Mouse (Mus musculus) hindbrain, embryonic 11.5 days (tissue): ENCODE measurements at regions not wholly inside any gene's neighbourhood (a gene's known extent, or its start where the extent isn't known, plus 50 kb on each side); places are given as distances from the start of the nearest gene placed in this dataset.

ENCODE experiments used
- ATAC-seq: fragments of 200-750 bp; cut with Nextera tagmentation; 2 replicates; pipeline ENCODE4 v1.8.0; 2017; ENCODE audit warnings: mild to moderate bottlenecking, moderate TSS enrichment, moderate library complexity; ENCODE audit not compliant: low FRiP score
- DNase-seq: peaks from one replicate; pipeline ENCODE4 v3.0.0-alpha.2; 2015; ENCODE audit warnings: low spot score
- H3K27ac ChIP-seq: fragments of 300-500 bp; sonication (generic); 2 replicates; pipeline ENCODE4 v1.5.1; 2014; ENCODE audit warnings: mild to moderate bottlenecking, low read depth, low read length
- H3K27me3 ChIP-seq: fragments of 300-500 bp; sonication (generic); 2 replicates; pipeline ENCODE4 v1.6.1; 2014; ENCODE audit warnings: mild to moderate bottlenecking, low read length, moderate library complexity, mixed read lengths; ENCODE audit not compliant: control insufficient read depth, insufficient read depth
- H3K36me3 ChIP-seq: fragments of 300-500 bp; sonication (generic); 2 replicates; pipeline ENCODE4 v1.6.1; 2014; ENCODE audit warnings: mild to moderate bottlenecking, low read length, moderate library complexity, mixed read lengths; ENCODE audit not compliant: control insufficient read depth, insufficient read depth
- H3K4me1 ChIP-seq: fragments of 300-500 bp; sonication (generic); replicated peaks from 2 replicates; pipeline ENCODE4 v1.6.1; 2014; ENCODE audit warnings: low read length, mixed read lengths; ENCODE audit not compliant: control insufficient read depth, insufficient read depth
- H3K4me2 ChIP-seq: fragments of 300-500 bp; sonication (generic); replicated peaks from 2 replicates; pipeline ENCODE4 v1.6.1; 2014; ENCODE audit warnings: mild to moderate bottlenecking, low read depth, low read length
- H3K4me3 ChIP-seq: fragments of 300-500 bp; sonication (generic); 2 replicates; pipeline ENCODE4 v1.5.1; 2014; ENCODE audit warnings: low read depth, low read length
- H3K9ac ChIP-seq: fragments of 300-500 bp; sonication (generic); 2 replicates; pipeline ENCODE4 v1.6.1; 2014; ENCODE audit warnings: low read depth, low read length
- H3K9me3 ChIP-seq: fragments of 300-500 bp; sonication (generic); 2 replicates; pipeline ENCODE4 v1.6.1; 2016; ENCODE audit warnings: low read length; ENCODE audit not compliant: control insufficient read depth
- WGBS: fragments of 180-500 bp; shearing (Covaris S2); extraction: QIAGEN DNeasy Blood & Tissue Kit; methylation state at CpG from one replicate; pipeline ENCODE4 v1.1.7; 2014; 5-methylcytosine and 5-hydroxymethylcytosine counted together

DNA sequence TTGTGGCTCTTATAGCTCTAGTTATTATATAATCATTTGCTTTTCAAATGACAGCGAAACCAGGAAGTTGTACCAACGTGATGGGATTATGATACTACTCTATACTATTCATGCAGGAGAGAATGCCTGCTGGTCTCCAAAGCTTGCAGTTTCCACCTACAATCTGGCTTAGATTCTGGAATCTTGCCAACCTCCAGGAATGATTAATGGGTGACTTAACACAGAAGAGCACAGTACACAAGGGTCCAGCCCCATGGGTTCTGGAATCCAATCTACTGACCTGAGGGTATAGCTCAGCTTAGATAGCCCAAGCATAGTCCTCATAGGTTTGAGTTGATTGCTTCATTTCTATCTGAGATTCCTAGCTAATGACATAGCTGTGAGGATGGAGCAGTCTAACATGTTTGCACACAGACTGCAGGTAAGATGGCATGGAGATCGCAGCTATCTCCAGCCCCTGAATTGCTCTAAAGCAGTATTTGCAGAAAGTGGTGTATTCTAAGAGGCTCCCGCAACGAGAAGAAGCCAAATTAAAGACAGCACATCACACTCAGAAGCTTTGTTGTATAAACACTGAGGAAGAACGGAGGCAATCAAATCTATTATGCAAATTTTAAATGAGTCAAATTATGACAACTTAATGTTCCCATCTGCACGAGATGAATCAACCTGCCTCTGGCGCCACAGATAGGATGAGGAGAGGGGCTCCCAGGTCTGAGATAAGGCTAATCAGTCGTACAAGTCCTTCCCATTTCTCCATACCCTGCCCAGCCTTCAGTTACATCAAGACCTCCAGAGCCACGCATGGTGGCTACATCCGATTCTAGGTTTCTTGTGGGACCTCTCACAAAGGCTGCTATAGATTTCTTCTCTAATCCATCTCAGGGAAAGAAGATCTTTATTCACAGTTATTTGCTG, 160.7 kb upstream of the Tgfbr2 start:
- H3K9me3 ChIP-seq: no peaks in the 10 kb centered on the region
- no peaks in the 10 kb centered on the region for H3K27me3 ChIP-seq
- no peak overlapping the region for H3K27ac ChIP-seq
- no peak overlapping the region for H3K9ac ChIP-seq
- ATAC-seq (no peak), DNase-seq (no peak)
- no peaks in the 10 kb centered on the region for H3K4me1 ChIP-seq
- no peak overlapping the region for H3K4me3 ChIP-seq
- H3K36me3 ChIP-seq: no peaks in the 10 kb centered on the region
- 89% methylated on average over 11 of the region's 11 CpGs for WGBS
- H3K4me2 ChIP-seq: no peak overlapping the region

DNA sequence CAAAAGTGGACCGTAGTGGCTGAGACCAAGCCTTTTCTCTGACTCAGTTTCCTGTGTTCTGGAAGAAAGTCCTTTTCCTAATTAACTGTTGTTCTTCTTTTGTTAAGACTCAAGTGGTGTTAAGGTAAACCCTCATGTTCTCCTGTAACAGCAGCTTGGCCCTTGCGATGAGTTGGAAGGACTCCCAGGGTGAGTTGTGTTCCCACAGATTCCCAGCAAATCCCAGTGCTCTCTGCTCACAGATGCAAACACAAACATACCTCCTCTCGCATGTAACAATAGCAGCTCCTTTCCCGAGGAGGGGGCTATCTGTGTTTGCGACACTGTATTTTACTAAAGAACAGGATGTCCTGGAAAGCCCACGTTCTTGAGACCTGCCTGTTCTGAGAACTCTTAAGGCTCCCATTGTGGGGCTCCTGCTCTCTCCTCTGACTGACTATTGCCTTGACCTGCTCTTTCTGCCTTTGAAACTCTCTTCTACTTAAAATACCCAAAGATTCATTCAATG, 158.8 kb upstream of the Tgfbr2 start:
- no peak overlapping the region for H3K27ac ChIP-seq
- ATAC-seq (no peak), DNase-seq (no peak)
- H3K9me3 ChIP-seq: no peaks in the 10 kb centered on the region
- H3K9ac ChIP-seq: no peak overlapping the region
- no peaks in the 10 kb centered on the region for H3K4me1 ChIP-seq
- no peaks in the 10 kb centered on the region for H3K27me3 ChIP-seq
- H3K36me3 ChIP-seq: no peaks in the 10 kb centered on the region
- WGBS: 72% methylated on average over 6 of the region's 6 CpGs
- H3K4me3 ChIP-seq: no peak overlapping the region
- H3K4me2 ChIP-seq: no peak overlapping the region

DNA sequence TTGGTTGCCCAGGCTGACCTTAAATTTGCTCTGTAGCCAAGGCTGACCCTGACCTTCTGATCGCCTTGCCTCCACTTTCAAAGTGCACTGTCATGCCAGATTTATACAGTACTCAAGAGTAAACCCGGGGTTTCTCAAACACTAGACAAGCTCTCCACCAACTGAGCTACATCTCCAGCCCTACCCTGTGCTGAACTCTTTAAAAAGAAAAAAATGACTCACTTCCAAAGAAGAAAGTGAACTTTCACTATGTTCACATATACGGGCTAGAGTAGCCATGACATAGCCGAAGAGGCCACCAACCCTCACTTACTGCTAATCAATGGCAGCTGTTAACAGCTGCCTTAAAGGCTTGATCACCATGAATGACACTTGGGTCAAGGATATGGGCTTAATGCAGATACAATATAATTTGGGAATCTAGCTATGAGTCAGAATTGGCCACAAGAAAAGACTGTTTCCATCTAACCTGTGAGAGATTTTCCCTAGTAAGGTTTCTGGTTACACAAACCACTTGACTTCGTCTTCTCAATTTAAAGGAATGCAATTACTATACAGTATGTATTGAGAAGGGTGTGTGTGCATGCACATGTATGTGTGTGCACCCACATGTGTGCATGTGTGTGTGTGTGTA, 157.4 kb upstream of the Tgfbr2 start:
- 90% methylated on average over 5 of the region's 5 CpGs for WGBS
- Histone ChIP-seq H3K27ac (no peak overlapping the region), H3K4me2 (no peak overlapping the region), H3K27me3 (no peaks in the 10 kb centered on the region), H3K4me3 (no peak overlapping the region), H3K9me3 (no peaks in the 10 kb centered on the region), H3K4me1 (no peaks in the 10 kb centered on the region), H3K36me3 (no peaks in the 10 kb centered on the region), H3K9ac (no peak overlapping the region)
- ATAC-seq (no peak), DNase-seq (no peak)

DNA sequence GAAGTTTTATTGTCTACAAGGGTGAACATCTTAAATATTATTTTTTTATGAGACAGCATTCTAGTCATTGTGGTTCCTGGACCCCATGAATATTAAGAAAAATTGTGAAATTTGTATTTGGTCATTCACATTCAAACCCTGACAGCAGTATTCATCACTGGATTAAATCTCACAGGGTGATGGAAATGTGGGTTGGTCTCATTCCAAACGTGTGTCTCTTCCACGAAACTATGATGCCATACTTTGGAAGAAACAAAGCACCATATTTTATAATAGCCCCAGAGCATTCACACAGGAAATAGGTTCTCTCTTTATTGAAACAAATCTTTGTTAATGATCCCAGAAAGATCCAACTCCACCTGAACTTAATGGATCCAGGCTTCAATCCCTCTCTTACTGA, 156.2 kb upstream of the Tgfbr2 start:
- Histone ChIP-seq H3K27ac (no peak overlapping the region), H3K4me3 (no peak overlapping the region), H3K36me3 (no peaks in the 10 kb centered on the region), H3K4me2 (no peak overlapping the region), H3K9ac (no peak overlapping the region), H3K9me3 (no peaks in the 10 kb centered on the region), H3K4me1 (no peaks in the 10 kb centered on the region), H3K27me3 (no peaks in the 10 kb centered on the region)
- no peak for DNase-seq
- ATAC-seq: no peak
- WGBS: 84% methylated on average over 2 of the region's 2 CpGs

DNA sequence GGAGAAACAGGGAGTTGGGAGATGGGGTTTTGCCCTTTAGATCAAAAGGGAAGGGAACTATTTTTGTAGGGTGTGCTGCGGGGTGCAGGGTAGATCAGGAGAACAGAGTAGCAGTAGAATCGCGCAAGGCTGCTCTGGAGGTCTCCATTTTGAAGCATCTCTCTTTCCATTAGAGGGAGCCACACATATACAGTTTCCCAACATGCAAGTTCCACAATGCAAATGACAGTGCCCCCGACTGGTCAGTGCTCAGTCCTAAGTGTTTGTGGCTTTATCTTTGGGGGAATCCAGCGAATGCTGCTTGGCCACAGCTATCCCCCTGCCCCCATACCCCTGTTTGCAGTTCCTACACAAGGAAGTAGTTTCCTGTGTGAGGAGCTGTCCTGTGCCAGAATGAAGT, 155.6 kb upstream of the Tgfbr2 start:
- Histone ChIP-seq H3K4me3 (no peak overlapping the region), H3K27me3 (no peaks in the 10 kb centered on the region), H3K9ac (no peak overlapping the region), H3K4me2 (no peak overlapping the region), H3K4me1 (no peaks in the 10 kb centered on the region), H3K36me3 (no peaks in the 10 kb centered on the region), H3K27ac (no peak overlapping the region), H3K9me3 (no peaks in the 10 kb centered on the region)
- ATAC-seq: no peak
- DNase-seq: no peak
- WGBS: 73% methylated on average over 5 of the region's 5 CpGs

DNA sequence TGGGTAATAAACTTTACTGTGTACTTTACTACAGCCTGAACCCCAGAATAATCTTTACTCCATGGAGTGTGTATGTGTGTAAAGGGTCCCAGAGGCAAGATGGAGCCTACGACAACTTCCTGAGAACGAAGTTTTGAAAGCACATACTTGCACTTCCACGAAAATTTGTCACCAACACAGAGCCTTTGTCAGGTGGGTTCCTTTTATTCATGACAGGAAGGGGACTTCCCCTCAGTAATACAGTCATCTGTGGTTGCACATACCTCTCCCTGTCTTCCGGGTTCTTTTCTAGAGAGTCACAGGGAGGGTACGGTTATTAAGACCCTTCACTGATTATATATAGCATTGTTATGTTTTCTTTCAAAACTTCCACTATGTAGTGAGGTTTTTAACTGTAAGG, 154.0 kb upstream of the Tgfbr2 start:
- WGBS: 82% methylated on average over 5 of the region's 5 CpGs
- ATAC-seq: no peak

DNA sequence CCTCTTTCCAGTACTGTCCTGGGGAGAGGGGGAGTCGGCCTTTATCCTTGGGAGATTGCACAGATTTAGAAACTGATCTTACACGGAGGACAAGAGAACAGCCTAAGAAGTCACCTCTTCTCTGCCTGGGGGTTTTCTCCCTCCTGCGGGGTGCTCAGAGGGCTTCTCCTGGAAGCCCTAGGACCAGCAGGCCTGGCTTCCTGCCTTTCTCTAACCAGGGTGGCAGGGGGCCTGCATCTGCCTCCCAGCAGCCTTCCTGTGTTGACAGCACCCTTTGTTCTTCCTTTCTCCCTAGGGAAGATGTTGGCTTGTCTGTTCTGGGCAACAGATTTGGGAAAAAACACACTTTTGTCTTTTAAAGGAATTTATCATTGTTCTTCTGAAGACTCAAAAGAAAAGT, 153.0 kb upstream of the Tgfbr2 start:
- H3K4me1 ChIP-seq: no peaks in the 10 kb centered on the region
- H3K9ac ChIP-seq: no peak overlapping the region
- no peaks in the 10 kb centered on the region for H3K9me3 ChIP-seq
- 28% methylated on average over 3 of the region's 3 CpGs for WGBS
- H3K27me3 ChIP-seq: no peaks in the 10 kb centered on the region
- ATAC-seq (no peak), DNase-seq (no peak)
- H3K27ac ChIP-seq: no peak overlapping the region
- no peak overlapping the region for H3K4me2 ChIP-seq
- no peak overlapping the region for H3K4me3 ChIP-seq
- no peaks in the 10 kb centered on the region for H3K36me3 ChIP-seq

More for the DNA sequence above, 154.0 kb upstream of the Tgfbr2 start:
- Histone ChIP-seq H3K27ac (no peak overlapping the region), H3K4me2 (no peak overlapping the region), H3K36me3 (no peaks in the 10 kb centered on the region), H3K9ac (no peak overlapping the region), H3K27me3 (no peaks in the 10 kb centered on the region), H3K9me3 (no peaks in the 10 kb centered on the region), H3K4me1 (no peaks in the 10 kb centered on the region), H3K4me3 (no peak overlapping the region)
- DNase-seq: no peak

DNA sequence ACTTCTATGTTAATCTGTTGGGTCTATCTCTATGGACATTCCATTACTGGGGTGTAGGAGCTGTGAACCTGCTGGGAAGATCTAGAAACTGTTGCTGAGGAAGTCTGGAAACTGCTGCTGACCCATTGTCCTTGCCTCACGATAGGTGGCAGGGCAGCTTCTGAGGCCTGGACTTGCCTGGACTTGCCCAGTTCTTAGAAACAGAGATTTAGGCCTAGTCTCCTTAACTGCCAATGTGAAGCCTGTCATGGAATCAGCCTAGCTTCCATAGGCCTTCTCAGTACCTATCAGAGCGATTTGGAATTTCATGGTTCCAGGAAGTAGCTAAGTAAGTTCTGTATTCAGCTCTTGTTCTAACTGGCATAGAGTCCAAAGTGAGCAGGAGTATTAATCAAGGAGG, 151.9 kb upstream of the Tgfbr2 start:
- Histone ChIP-seq H3K9me3 (no peaks in the 10 kb centered on the region), H3K4me2 (no peak overlapping the region), H3K27ac (no peak overlapping the region), H3K9ac (no peak overlapping the region), H3K36me3 (no peaks in the 10 kb centered on the region), H3K27me3 (no peaks in the 10 kb centered on the region), H3K4me3 (no peak overlapping the region), H3K4me1 (no peaks in the 10 kb centered on the region)
- ATAC-seq: no peak
- 96% methylated on average over 2 of the region's 2 CpGs for WGBS
- DNase-seq: no peak

DNA sequence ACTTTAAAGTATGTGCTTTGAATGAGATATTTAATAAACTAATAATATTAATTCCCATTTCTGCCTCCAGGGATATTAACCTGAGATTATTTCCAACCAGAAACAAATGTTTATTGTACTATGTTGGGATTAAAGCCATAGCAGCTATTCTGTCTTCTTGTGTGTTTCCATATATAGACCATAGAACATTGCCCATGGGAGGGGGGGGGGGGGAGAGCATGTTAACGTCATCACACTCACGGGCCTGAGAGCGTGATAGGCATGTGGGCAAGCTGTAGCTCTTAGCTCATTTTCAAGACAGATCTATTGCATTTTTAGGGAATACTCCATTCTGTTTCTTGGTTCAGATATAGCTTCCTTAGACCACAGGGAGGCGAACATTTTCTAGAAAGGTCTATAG, 149.8 kb upstream of the Tgfbr2 start:
- Histone ChIP-seq H3K9ac (no peak overlapping the region), H3K36me3 (no peaks in the 10 kb centered on the region), H3K4me2 (no peak overlapping the region), H3K9me3 (no peaks in the 10 kb centered on the region), H3K4me1 (no peaks in the 10 kb centered on the region), H3K27ac (no peak overlapping the region), H3K4me3 (no peak overlapping the region), H3K27me3 (no peaks in the 10 kb centered on the region)
- ATAC-seq (no peak), DNase-seq (no peak)
- WGBS: 91% methylated on average over 4 of the region's 4 CpGs
